Mouse (Mus musculus): ENCODE measurements at regions not wholly inside any gene's neighbourhood (a gene's known extent, or its start where the extent isn't known, plus 50 kb on each side); places are given as distances from the start of the nearest gene placed in this dataset.
A peak's percentile ranks its signal among the peaks of the same experiment; 100 is the strongest.

- DNase-seq (ENCODE audit: low read depth), result no peak
These were observed 299.5 kb downstream of the Tmem182 start for GRCm38 (mm10) chr1:41104869-41105268.

- no peak for DNase-seq (ENCODE audit: low read depth)
These were observed 316.3 kb downstream of the Tmem182 start for GRCm38 (mm10) chr1:41121636-41122175.

GRCm38 (mm10) chr1:41131410-41131809 is 326.0 kb downstream of the Tmem182 start:
- DNase-seq (ENCODE audit: low read depth), result no peak

- no peak for DNase-seq (ENCODE audit: low read depth)
These were observed 327.7 kb downstream of the Tmem182 start for GRCm38 (mm10) chr1:41133143-41133542.

GRCm38 (mm10) chr1:41133946-41134345 is 328.5 kb downstream of the Tmem182 start:
- DNase-seq (ENCODE audit: low read depth), result no peak

- no peak for DNase-seq (ENCODE audit: low read depth)
These were observed 334.3 kb downstream of the Tmem182 start for GRCm38 (mm10) chr1:41139725-41140124.

- no peak for DNase-seq (ENCODE audit: low read depth)
These were observed 335.1 kb downstream of the Tmem182 start for GRCm38 (mm10) chr1:41140542-41140941.

GRCm38 (mm10) chr1:41141992-41142391 is 336.6 kb downstream of the Tmem182 start:
- no peak for DNase-seq (ENCODE audit: low read depth)

GRCm38 (mm10) chr1:41152516-41152915 is 347.1 kb downstream of the Tmem182 start:
- no peak for DNase-seq (ENCODE audit: low read depth)

- DNase-seq (ENCODE audit: low read depth), result no peak
These were observed 348.0 kb downstream of the Tmem182 start for GRCm38 (mm10) chr1:41153174-41153999.

- peak; percentile 2 for DNase-seq (ENCODE audit: low read depth)
These were observed 348.8 kb downstream of the Tmem182 start for GRCm38 (mm10) chr1:41154198-41154597.

- DNase-seq (ENCODE audit: low read depth), result no peak
These were observed 351.5 kb downstream of the Tmem182 start for GRCm38 (mm10) chr1:41156946-41157345.

GRCm38 (mm10) chr1:41157651-41158513 is 352.5 kb downstream of the Tmem182 start:
- no peak for DNase-seq (ENCODE audit: low read depth)

GRCm38 (mm10) chr1:41165878-41166786 is 360.7 kb downstream of the Tmem182 start:
- no peak for DNase-seq (ENCODE audit: low read depth)

GRCm38 (mm10) chr1:41166787-41167420 is 361.5 kb downstream of the Tmem182 start:
- DNase-seq (ENCODE audit: low read depth), result no peak

- no peak for DNase-seq (ENCODE audit: low read depth)
These were observed 381.6 kb downstream of the Tmem182 start for GRCm38 (mm10) chr1:41186991-41187390.

GRCm38 (mm10) chr1:41212876-41213275 is 407.5 kb downstream of the Tmem182 start:
- no peak for DNase-seq (ENCODE audit: low read depth)

GRCm38 (mm10) chr1:41225851-41226250 is 420.4 kb downstream of the Tmem182 start:
- DNase-seq (ENCODE audit: low read depth), result no peak

- no peak for DNase-seq (ENCODE audit: low read depth)
These were observed 429.9 kb downstream of the Tmem182 start for GRCm38 (mm10) chr1:41235335-41235734.

- DNase-seq (ENCODE audit: low read depth), result no peak
These were observed 437.6 kb downstream of the Tmem182 start for GRCm38 (mm10) chr1:41243000-41243399.

- no peak for DNase-seq (ENCODE audit: low read depth)
These were observed 439.2 kb downstream of the Tmem182 start for GRCm38 (mm10) chr1:41244627-41245026.
